Mouse (Mus musculus) C2C12 (cell line): ENCODE measurements around the gene Phlpp1. TPM values are rescaled to one million over a fixed set of nuclear protein-coding genes. Genes with fewer than 3 reads are reported as not detected.

Experiments used
- H3K27me3 ChIP-seq: one replicate; pipeline ENCODE4 v1.6.1; 2011; ENCODE audit not compliant: control insufficient read depth, insufficient read depth, insufficient read length
- H3K36me3 ChIP-seq: one replicate; pipeline ENCODE4 v1.6.1; 2011; ENCODE audit not compliant: control insufficient read depth, insufficient read depth
- H3K4me3 ChIP-seq: one replicate; pipeline ENCODE4 v1.5.1; 2011; ENCODE audit warnings: mild to moderate bottlenecking, control low read depth; ENCODE audit not compliant: poor library complexity, insufficient read depth, severe bottlenecking
- H3K79me2 ChIP-seq: one replicate; pipeline ENCODE4 v1.6.1; 2011; ENCODE audit not compliant: control insufficient read depth, insufficient read depth
- H3K79me3 ChIP-seq: one replicate; pipeline ENCODE4 v1.6.1; 2011; ENCODE audit warnings: low read depth, control low read depth
- H3ac ChIP-seq: one replicate; pipeline ENCODE3; 2011; ENCODE audit warnings: low read depth; ENCODE audit not compliant: control insufficient read depth, insufficient read length
- CEBPB ChIP-seq: IDR thresholded peaks from one replicate; pipeline ENCODE4 v1.6.1; 2011; ENCODE audit warnings: low read depth, mild to moderate bottlenecking, control low read depth, moderate library complexity
- CTCF ChIP-seq: IDR thresholded peaks from one replicate; pipeline ENCODE4 v1.5.1; 2011; ENCODE audit not compliant: control insufficient read depth, insufficient read depth, insufficient read length
- FOSL1 ChIP-seq: IDR thresholded peaks from one replicate; pipeline ENCODE4 v1.8.0; 2011; ENCODE audit warnings: mild to moderate bottlenecking, low read length; ENCODE audit not compliant: poor library complexity, insufficient read depth, severe bottlenecking
- MAX ChIP-seq: IDR thresholded peaks from one replicate; pipeline ENCODE4 v1.6.1; 2011; ENCODE audit warnings: mild to moderate bottlenecking, control low read depth
- MYOD1 ChIP-seq: IDR thresholded peaks from one replicate; pipeline ENCODE4 v1.6.1; 2011; ENCODE audit warnings: low read depth; ENCODE audit not compliant: control insufficient read depth, insufficient read length
- MYOG ChIP-seq: IDR thresholded peaks from one replicate; pipeline ENCODE4 v1.6.1; 2011; ENCODE audit not compliant: control insufficient read depth, insufficient read length; ENCODE audit errors: extremely low read depth
- USF1 ChIP-seq: IDR thresholded peaks from one replicate; pipeline ENCODE4 v1.6.1; 2011; ENCODE audit warnings: low read depth, mild to moderate bottlenecking, control low read depth, moderate library complexity
- polyA plus RNA-seq: library from polyadenylated mRNA; unstranded; fragments of >200 nt; fragmentation: generic; extraction: Trizol; gene quantifications from one replicate; pipeline ENCODE4 v1.2.1, GENCODE M21; 2012; ENCODE audit warnings: missing spikeins

Gene Phlpp1
- polyA plus RNA-seq, 1 experiment = 6.3 TPM

DNA sequence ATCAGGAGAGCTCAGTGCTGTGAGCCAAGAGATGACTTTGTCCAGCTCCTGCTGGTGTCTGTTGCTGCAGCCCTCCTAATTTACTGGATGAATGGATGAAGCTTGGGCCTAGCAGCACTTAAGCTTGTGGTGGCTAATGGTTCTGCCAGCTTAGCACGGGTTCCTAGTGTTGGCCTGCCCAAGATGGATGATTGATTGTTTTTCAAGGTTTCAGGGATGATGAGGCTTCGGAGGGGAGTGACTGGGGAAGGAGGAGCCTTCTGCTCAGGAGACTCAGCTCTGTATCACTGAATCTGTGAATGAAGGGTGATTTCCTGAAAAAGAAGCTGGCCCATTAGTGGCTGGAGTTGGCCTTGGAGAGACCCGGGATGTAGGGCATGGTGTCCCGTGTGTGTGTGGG lies 105.7 kb downstream of the Phlpp1 start:
- H3K79me2 ChIP-seq = peaks cover 24% of the 10 kb centered on the region
- no peaks in the 10 kb centered on the region for H3K36me3 ChIP-seq
- no peak overlapping the region for H3ac ChIP-seq
- no peak overlapping the region for H3K4me3 ChIP-seq
- H3K79me3 ChIP-seq = peaks cover 7% of the 10 kb centered on the region
- TF ChIP-seq MAX (no peak), CTCF (no peak), CEBPB (no peak), FOSL1 (no peak), MYOD1 (no peak), USF1 (no peak), MYOG (no peak)
- no peaks in the 10 kb centered on the region for H3K27me3 ChIP-seq

DNA sequence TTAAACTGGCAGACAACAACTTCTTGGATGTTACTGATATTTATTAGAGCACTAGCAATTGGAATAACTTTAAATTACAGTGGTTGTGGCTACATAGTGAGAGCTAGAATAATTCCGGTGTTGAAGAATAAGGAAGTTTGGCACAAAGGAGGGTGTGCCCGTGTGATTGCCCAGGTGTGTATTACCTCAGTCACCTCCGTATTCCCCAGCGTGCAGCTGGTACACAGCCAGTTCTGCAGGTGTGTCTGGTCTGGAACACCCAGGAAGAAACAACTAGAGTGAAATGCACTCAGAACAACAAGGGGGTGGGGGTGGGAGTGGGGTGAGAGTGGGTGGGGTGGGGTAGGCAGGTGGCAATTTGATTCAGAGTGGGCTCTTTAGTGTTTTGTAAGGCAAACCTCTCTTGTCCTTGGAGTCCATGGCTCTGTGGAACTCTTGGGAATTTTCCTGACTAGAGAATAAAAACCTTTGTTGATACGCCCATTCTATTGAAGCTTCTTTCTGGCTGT lies 107.1 kb downstream of the Phlpp1 start:
- no peak for TF ChIP-seq CTCF
- no peak overlapping the region for H3ac ChIP-seq
- no peak overlapping the region for H3K4me3 ChIP-seq
- H3K36me3 ChIP-seq = no peaks in the 10 kb centered on the region
- H3K79me2 ChIP-seq = peaks cover 24% of the 10 kb centered on the region
- H3K27me3 ChIP-seq = no peaks in the 10 kb centered on the region
- peaks cover 7% of the 10 kb centered on the region for H3K79me3 ChIP-seq

GRCm38 (mm10) chr1:106279404-106280123 lies 108.0 kb downstream of the Phlpp1 start:
- no peaks in the 10 kb centered on the region for H3K27me3 ChIP-seq
- H3K4me3 ChIP-seq = no peak overlapping the region
- H3ac ChIP-seq = no peak overlapping the region
- H3K79me3 ChIP-seq = peaks cover 7% of the 10 kb centered on the region
- H3K36me3 ChIP-seq = no peaks in the 10 kb centered on the region
- peaks cover 24% of the 10 kb centered on the region for H3K79me2 ChIP-seq
- TF ChIP-seq FOSL1 = no peak
- TF ChIP-seq MYOG = no peak
- TF ChIP-seq MYOD1 = no peak
- TF ChIP-seq USF1 = no peak
- TF ChIP-seq CTCF = no peak

- H3ac ChIP-seq = no peak overlapping the region
- no peak for TF ChIP-seq USF1
- TF ChIP-seq MAX = no peak
- no peak for TF ChIP-seq FOSL1
- no peak for TF ChIP-seq CTCF
- no peak for TF ChIP-seq MYOG
- no peak for TF ChIP-seq MYOD1
- TF ChIP-seq CEBPB = no peak
- peaks cover 2% of the 10 kb centered on the region for H3K79me3 ChIP-seq
- no peak overlapping the region for H3K4me3 ChIP-seq
- H3K36me3 ChIP-seq = no peaks in the 10 kb centered on the region
- H3K27me3 ChIP-seq = no peaks in the 10 kb centered on the region
- H3K79me2 ChIP-seq = peaks cover 24% of the 10 kb centered on the region
Measured at GRCm38 (mm10) chr1:106280171-106280913, 108.8 kb downstream of the Phlpp1 start.

DNA sequence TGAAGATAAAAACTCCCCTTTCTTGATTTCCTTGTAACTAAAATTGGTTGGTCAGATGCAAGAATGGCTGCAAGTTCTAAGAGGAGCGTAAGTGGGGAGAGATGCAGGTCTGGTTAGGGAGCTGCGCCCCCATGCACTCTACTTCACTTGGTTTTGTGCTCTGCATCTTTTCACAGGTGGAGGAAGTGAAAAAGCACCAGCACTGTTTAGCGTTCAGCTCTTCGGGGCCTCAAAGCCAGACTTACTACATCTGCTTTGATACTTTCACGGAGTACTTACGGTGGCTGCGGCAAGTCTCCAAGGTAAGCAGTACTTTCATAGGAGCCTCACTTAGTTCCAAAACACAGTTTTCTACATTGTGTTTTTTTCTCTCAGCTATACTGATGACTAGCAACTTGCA lies 115.3 kb downstream of the Phlpp1 start:
- Histone ChIP-seq H3K4me3 (no peak overlapping the region), H3K36me3 (no peaks in the 10 kb centered on the region), H3K79me2 (no peaks in the 10 kb centered on the region), H3K27me3 (no peaks in the 10 kb centered on the region), H3K79me3 (no peaks in the 10 kb centered on the region), H3ac (no peak overlapping the region)
- TF ChIP-seq MYOD1 (no peak), CTCF (no peak), USF1 (no peak), CEBPB (no peak), MAX (no peak)

GRCm38 (mm10) chr1:106289065-106289464 lies 117.5 kb downstream of the Phlpp1 start:
- Histone ChIP-seq H3K79me3 (peaks cover 2% of the 10 kb centered on the region), H3K79me2 (no peaks in the 10 kb centered on the region), H3ac (no peak overlapping the region), H3K27me3 (no peaks in the 10 kb centered on the region), H3K4me3 (no peak overlapping the region), H3K36me3 (no peaks in the 10 kb centered on the region)
- TF ChIP-seq MAX = no peak
- no peak for TF ChIP-seq CTCF
- no peak for TF ChIP-seq MYOG
- no peak for TF ChIP-seq CEBPB
- no peak for TF ChIP-seq USF1
- TF ChIP-seq MYOD1 = no peak
- TF ChIP-seq FOSL1 = peak; percentile 15
